ENCODE assay signal across 33 mouse cellular contexts in genomic region chr16:87953176-87953575, GRCm38 (mm10).
"Had no signal": no experiment of that assay in that cellular context is flagged by ENCODE, and none has a peak within 500 bp of the region (broad histone marks: within the 10 kb centered on the region; RNA-seq: fewer than 3 reads in every experiment).

No protein-coding gene starts in this region.

- H3K4me1 ChIP-seq: limb, embryonic 10.5 days; limb, embryonic 13.5 days; limb, embryonic 15.5 days; liver, embryonic 12.5 days; liver, embryonic 15.5 days; lung, embryonic 15.5 days; megakaryocyte, embryonic 14.5 days; midbrain, embryonic 10.5 days; midbrain, embryonic 12.5 days; midbrain, embryonic 13.5 days; midbrain, embryonic 15.5 days; neural tube, embryonic 12.5 days; neural tube, embryonic 13.5 days had no signal

- H3K4me3 ChIP-seq: limb, embryonic 10.5 days; limb, embryonic 12.5 days; limb, embryonic 13.5 days; limb, embryonic 15.5 days; liver, embryonic 12.5 days; liver, embryonic 13.5 days; liver, embryonic 15.5 days; lung, embryonic 15.5 days; megakaryocyte, embryonic 14.5 days; midbrain, embryonic 10.5 days; midbrain, embryonic 12.5 days; midbrain, embryonic 13.5 days; midbrain, embryonic 15.5 days; myocyte; neural tube, embryonic 12.5 days; neural tube, embryonic 13.5 days had no signal

- H3K9ac ChIP-seq: limb, embryonic 12.5 days; limb, embryonic 13.5 days; limb, embryonic 15.5 days; liver, embryonic 12.5 days; liver, embryonic 13.5 days; liver, embryonic 14.5 days; liver, embryonic 15.5 days; liver, postnatal 0 days; lung, embryonic 14.5 days; lung, embryonic 15.5 days; midbrain, embryonic 12.5 days; midbrain, embryonic 13.5 days; midbrain, embryonic 15.5 days; neural tube, embryonic 12.5 days; neural tube, embryonic 13.5 days had no signal

- H3K27me3 ChIP-seq: limb, embryonic 12.5 days; limb, embryonic 13.5 days; limb, embryonic 15.5 days; liver, embryonic 12.5 days; liver, embryonic 13.5 days; liver, embryonic 15.5 days; lung, embryonic 15.5 days; megakaryocyte, embryonic 14.5 days; midbrain, embryonic 12.5 days; midbrain, embryonic 13.5 days; midbrain, embryonic 15.5 days; neural tube, embryonic 12.5 days; neural tube, embryonic 13.5 days had no signal

- ATAC-seq: liver, embryonic 12.5 days; liver, postnatal 0 days; lung, postnatal 0 days; midbrain, embryonic 13.5 days; midbrain, embryonic 15.5 days; midbrain, embryonic 16.5 days had no signal

- DNase-seq: left cerebral cortex, postnatal 4 days; liver; liver, embryonic 13.5 days; liver, postnatal 0 days; lung, adult 18-20 months; lung, adult 2 months; lung, embryonic 14.5 days; lung, postnatal 10 days; lung, postnatal 14 days; lung, postnatal 36 days; lung, postnatal 4 days; midbrain, embryonic 14.5 days had no signal

- H3K36me3 ChIP-seq: limb, embryonic 10.5 days; limb, embryonic 12.5 days; limb, embryonic 13.5 days; limb, embryonic 15.5 days; liver, embryonic 12.5 days; liver, embryonic 13.5 days; liver, embryonic 15.5 days; lung, embryonic 15.5 days; midbrain, embryonic 10.5 days; midbrain, embryonic 12.5 days; midbrain, embryonic 13.5 days; midbrain, embryonic 15.5 days; neural tube, embryonic 12.5 days; neural tube, embryonic 13.5 days had no signal

- H3K4me2 ChIP-seq: limb, embryonic 12.5 days; limb, embryonic 13.5 days; limb, embryonic 15.5 days; liver, embryonic 11.5 days; liver, embryonic 12.5 days; liver, embryonic 13.5 days; liver, embryonic 15.5 days; lung, embryonic 14.5 days; lung, embryonic 15.5 days; midbrain, embryonic 11.5 days; midbrain, embryonic 12.5 days; midbrain, embryonic 13.5 days; midbrain, embryonic 15.5 days; neural tube, embryonic 12.5 days; neural tube, embryonic 13.5 days had no signal

- H3K27ac ChIP-seq: limb, embryonic 10.5 days; limb, embryonic 12.5 days; limb, embryonic 13.5 days; limb, embryonic 15.5 days; liver, embryonic 12.5 days; liver, embryonic 13.5 days; liver, embryonic 14.5 days; liver, embryonic 15.5 days; lung, embryonic 15.5 days; macrophage; midbrain, embryonic 10.5 days; midbrain, embryonic 12.5 days; midbrain, embryonic 13.5 days; midbrain, embryonic 15.5 days; neural tube, embryonic 12.5 days; neural tube, embryonic 13.5 days had no signal

- H3K9me3 ChIP-seq: limb, embryonic 10.5 days; limb, embryonic 12.5 days; limb, embryonic 13.5 days; limb, embryonic 15.5 days; liver, embryonic 12.5 days; liver, embryonic 13.5 days; liver, embryonic 15.5 days; lung, embryonic 15.5 days; midbrain, embryonic 10.5 days; midbrain, embryonic 12.5 days; midbrain, embryonic 13.5 days; midbrain, embryonic 15.5 days; neural tube, embryonic 12.5 days; neural tube, embryonic 13.5 days had no signal
